Mouse (Mus musculus) lung, postnatal 0 days (tissue): ENCODE data around the gene Lnpk.

Experiments
- CTCF ChIP-seq: IDR thresholded peaks from 2 replicates; pipeline ENCODE4 v1.5.1; 2016; ENCODE audit warnings: antibody characterized with exemption, mild to moderate bottlenecking
- EP300 ChIP-seq: IDR thresholded peaks from 2 replicates; pipeline ENCODE4 v1.6.1; 2016; ENCODE audit warnings: antibody characterized with exemption, mild to moderate bottlenecking, control low read depth

DNA sequence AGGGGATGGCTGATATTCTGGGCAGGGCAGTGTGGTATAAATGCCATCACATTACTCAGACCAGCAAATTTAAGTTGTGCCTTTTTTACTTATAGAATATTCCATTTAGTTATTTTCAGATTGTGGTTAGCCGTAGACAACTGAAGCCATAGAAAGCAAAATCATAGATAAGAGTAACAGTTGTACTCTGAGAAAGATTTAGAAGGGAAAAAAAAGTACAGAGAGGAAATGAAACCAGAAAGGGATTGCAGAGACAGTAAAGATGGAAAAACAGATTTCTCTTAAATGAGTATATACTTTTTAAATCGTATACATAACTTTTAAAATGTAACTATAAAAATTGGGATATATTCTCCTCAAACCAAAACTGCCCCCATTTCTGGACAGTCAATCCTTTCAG lies 20.1 kb downstream of the Lnpk start:
- TF ChIP-seq CTCF, result no peak
- no peak for TF ChIP-seq EP300
